Mouse (Mus musculus): ENCODE measurements around the gene Zfp865. TPM values are rescaled to one million over a fixed set of nuclear protein-coding genes. Genes with fewer than 3 reads are reported as not detected.

Zfp865 gene
- polyA plus RNA-seq, 1 experiment from 2014 or later: 9.0 TPM

Other genes with a start within 250 kb of the Zfp865 start
- gene Fam71e2, start 249.1 kb upstream of the Zfp865 start, polyA plus RNA-seq (2015; fragmentation: Nextera tagmentation; extraction: Ambion mirVana): not detected in 2 replicates
- gene Il11, start 237.5 kb upstream of the Zfp865 start, polyA plus RNA-seq (2015; fragmentation: Nextera tagmentation; extraction: Ambion mirVana): 0.36 and 0.37 TPM in 2 replicates
- 0.75 and 1.1 TPM in 2 replicates for gene Tmem190, start 237.4 kb upstream of the Zfp865 start, polyA plus RNA-seq (2015; fragmentation: Nextera tagmentation; extraction: Ambion mirVana)
- gene Tmem238, start 230.7 kb upstream of the Zfp865 start, polyA plus RNA-seq (2015; fragmentation: Nextera tagmentation; extraction: Ambion mirVana): 11.4 and 11.8 TPM in 2 replicates
- 397 and 411 TPM in 2 replicates for gene Rpl28, start 227.5 kb upstream of the Zfp865 start, polyA plus RNA-seq (2015; fragmentation: Nextera tagmentation; extraction: Ambion mirVana)
- gene Ube2s, start 207.8 kb upstream of the Zfp865 start, polyA plus RNA-seq (2015; fragmentation: Nextera tagmentation; extraction: Ambion mirVana): 348 and 351 TPM in 2 replicates
- gene Shisa7, start 175.7 kb upstream of the Zfp865 start, polyA plus RNA-seq (2015; fragmentation: Nextera tagmentation; extraction: Ambion mirVana): 0.43 and 0.99 TPM in 2 replicates
- 11.3 and 13.1 TPM in 2 replicates for gene Isoc2b, start 150.1 kb upstream of the Zfp865 start, polyA plus RNA-seq (2015; fragmentation: Nextera tagmentation; extraction: Ambion mirVana)
- gene Isoc2a, start 143.2 kb upstream of the Zfp865 start, polyA plus RNA-seq (2015; fragmentation: Nextera tagmentation; extraction: Ambion mirVana): 0.95 and 1.2 TPM in 2 replicates
- gene Gm36210, start 113.9 kb upstream of the Zfp865 start, polyA plus RNA-seq (2015; fragmentation: Nextera tagmentation; extraction: Ambion mirVana): not detected in 2 replicates
- gene Zfp628, start 105.2 kb upstream of the Zfp865 start, polyA plus RNA-seq (2015; fragmentation: Nextera tagmentation; extraction: Ambion mirVana): 4.1 and 4.9 TPM in 2 replicates
- 5.1 and 5.5 TPM in 2 replicates for gene Nat14, start 98.3 kb upstream of the Zfp865 start, polyA plus RNA-seq (2015; fragmentation: Nextera tagmentation; extraction: Ambion mirVana)
- gene Ssc5d, start 94.6 kb upstream of the Zfp865 start, polyA plus RNA-seq (2015; fragmentation: Nextera tagmentation; extraction: Ambion mirVana): 4.7 and 5.5 TPM in 2 replicates
- 0.32 and 1.1 TPM in 2 replicates for gene Sbk2, start 56.0 kb upstream of the Zfp865 start, polyA plus RNA-seq (2015; fragmentation: Nextera tagmentation; extraction: Ambion mirVana)
- 0.05 and 0.25 TPM in 2 replicates for gene Sbk3, start 49.2 kb upstream of the Zfp865 start, polyA plus RNA-seq (2015; fragmentation: Nextera tagmentation; extraction: Ambion mirVana)
- 32.8 and 35.0 TPM in 2 replicates for gene Zfp579, start 24.2 kb upstream of the Zfp865 start, polyA plus RNA-seq (2015; fragmentation: Nextera tagmentation; extraction: Ambion mirVana)
- 15.2 and 15.8 TPM in 2 replicates for gene Zfp524, start 6.0 kb upstream of the Zfp865 start, polyA plus RNA-seq (2015; fragmentation: Nextera tagmentation; extraction: Ambion mirVana)
- gene Fiz1, start 5.7 kb upstream of the Zfp865 start, polyA plus RNA-seq (2015; fragmentation: Nextera tagmentation; extraction: Ambion mirVana): 43.9 and 46.2 TPM in 2 replicates
- gene Gm44973, start 4.9 kb upstream of the Zfp865 start, polyA plus RNA-seq (2015; fragmentation: Nextera tagmentation; extraction: Ambion mirVana): 1.2 TPM in 1 of 2 replicates, not detected in the other
- 35.4 and 37.8 TPM in 2 replicates for gene Ccdc106, start 177 bp downstream of the Zfp865 start, polyA plus RNA-seq (2015; fragmentation: Nextera tagmentation; extraction: Ambion mirVana)
- gene 4632433K11Rik, start 13.7 kb downstream of the Zfp865 start, polyA plus RNA-seq (2015; fragmentation: Nextera tagmentation; extraction: Ambion mirVana): not detected in 2 replicates
- 6.7 and 7.5 TPM in 2 replicates for gene Zfp784, start 18.1 kb downstream of the Zfp865 start, polyA plus RNA-seq (2015; fragmentation: Nextera tagmentation; extraction: Ambion mirVana)
- 36.8 and 43.1 TPM in 2 replicates for gene Zfp580, start 31.2 kb downstream of the Zfp865 start, polyA plus RNA-seq (2015; fragmentation: Nextera tagmentation; extraction: Ambion mirVana)
- gene U2af2, start 41.8 kb downstream of the Zfp865 start, polyA plus RNA-seq (2015; fragmentation: Nextera tagmentation; extraction: Ambion mirVana): 116 and 124 TPM in 2 replicates
- 66.5 and 70.6 TPM in 2 replicates for gene Epn1, start 59.9 kb downstream of the Zfp865 start, polyA plus RNA-seq (2015; fragmentation: Nextera tagmentation; extraction: Ambion mirVana)
- gene Rfpl4, start 96.6 kb downstream of the Zfp865 start, polyA plus RNA-seq (2015; fragmentation: Nextera tagmentation; extraction: Ambion mirVana): not detected in 2 replicates
- 0.60 and 0.80 TPM in 2 replicates for gene Rasl2-9, start 105.6 kb downstream of the Zfp865 start, polyA plus RNA-seq (2015; fragmentation: Nextera tagmentation; extraction: Ambion mirVana)
- not detected in 2 replicates for gene Vmn1r55, start 129.3 kb downstream of the Zfp865 start, polyA plus RNA-seq (2015; fragmentation: Nextera tagmentation; extraction: Ambion mirVana)
- gene Vmn1r56, start 176.4 kb downstream of the Zfp865 start, polyA plus RNA-seq (2015; fragmentation: Nextera tagmentation; extraction: Ambion mirVana): not detected in 2 replicates
- not detected in 2 replicates for gene Vmn1r57, start 198.1 kb downstream of the Zfp865 start, polyA plus RNA-seq (2015; fragmentation: Nextera tagmentation; extraction: Ambion mirVana)